Mouse (Mus musculus): ENCODE data around the gene Pde5a.

GRCm38 (mm10) chr3:122834519-122834918, 105.8 kb downstream of the Pde5a start:
- no peak for TF ChIP-seq GATA1 (IDR thresholded peaks at IDR 0.05; ENCODE audit: low read depth, low read length)
- TF ChIP-seq TCF12 (IDR thresholded peaks at IDR 0.05; ENCODE audit: low read depth, low read length): no peak
- TF ChIP-seq MXI1 (IDR thresholded peaks at IDR 0.05; ENCODE audit: low read depth, low read length): no peak
- TF ChIP-seq HCFC1 (IDR thresholded peaks at IDR 0.05; ENCODE audit: low read depth, low read length): no peak
- no peak for TF ChIP-seq POLR2A (IDR thresholded peaks at IDR 0.05; ENCODE audit: control insufficient read depth in 1 of 2, insufficient read depth in 1 of 2, low read depth in 1 of 2, low read length in 2 of 2, poor library complexity in 1 of 2)
- no peak for TF ChIP-seq CTCF (IDR thresholded peaks at IDR 0.05 in 2 of 3, conservative IDR thresholded peaks at IDR 0.05 in 1 of 3; ENCODE audit: control insufficient read depth in 1 of 3, insufficient read depth in 1 of 3, low read depth in 2 of 3, low read length in 3 of 3, poor library complexity in 1 of 3, severe bottlenecking in 1 of 3)
- no peak for TF ChIP-seq ETS1 (IDR thresholded peaks at IDR 0.05; ENCODE audit: low read depth, low read length)
- no peak for TF ChIP-seq POLR2AphosphoS2 (IDR thresholded peaks at IDR 0.05; ENCODE audit: low read length)
- TF ChIP-seq UBTF (IDR thresholded peaks at IDR 0.05; ENCODE audit: borderline replicate concordance, insufficient read depth, low read depth, low read length): no peak
- TF ChIP-seq MAZ (IDR thresholded peaks at IDR 0.05; ENCODE audit: low read depth, low read length): no peak
- no peak for TF ChIP-seq USF1 (IDR thresholded peaks at IDR 0.05; ENCODE audit: low read depth, low read length)
- no peak for TF ChIP-seq EP300 (IDR thresholded peaks at IDR 0.05; ENCODE audit: low read depth in 1 of 2, low read length in 2 of 2)
- TF ChIP-seq POLR2AphosphoS5 (IDR thresholded peaks at IDR 0.05; ENCODE audit: borderline replicate concordance, low read depth, low read length): no peak
- TF ChIP-seq SIN3A (IDR thresholded peaks at IDR 0.05; ENCODE audit: low read length): no peak
